Mouse (Mus musculus) ES-Bruce4 (cell line): ENCODE results near the gene Prox2. TPM values are rescaled to one million over a fixed set of nuclear protein-coding genes. Genes with fewer than 3 reads are reported as not detected.
A peak's percentile ranks its signal among the peaks of the same experiment; 100 is the strongest.

Experiments
- H3K27ac ChIP-seq: 2 replicates; pipeline ENCODE4 v1.5.1; 2012; ENCODE audit warnings: low read length, inconsistent platforms; ENCODE audit not compliant: insufficient read depth
- H3K27me3 ChIP-seq: 2 replicates; pipeline ENCODE4 v1.6.1; 2012; ENCODE audit warnings: mild to moderate bottlenecking, low read length, inconsistent platforms; ENCODE audit not compliant: control insufficient read depth, poor library complexity, insufficient read depth, severe bottlenecking
- H3K36me3 ChIP-seq: 2 replicates; pipeline ENCODE4 v1.6.1; 2012; ENCODE audit warnings: inconsistent platforms, mild to moderate bottlenecking, low read length, moderate library complexity; ENCODE audit not compliant: control insufficient read depth, poor library complexity, insufficient read depth, severe bottlenecking
- H3K4me1 ChIP-seq: one replicate; pipeline ENCODE4 v1.8.1; 2011; ENCODE audit warnings: low read length; ENCODE audit not compliant: control insufficient read depth, insufficient read depth
- H3K4me3 ChIP-seq: 2 replicates; pipeline ENCODE4 v1.5.1; 2011; ENCODE audit warnings: low read depth, mild to moderate bottlenecking, low read length
- H3K9ac ChIP-seq: 2 replicates; pipeline ENCODE4 v1.6.1; 2012; ENCODE audit warnings: low read depth, mild to moderate bottlenecking, inconsistent platforms; ENCODE audit not compliant: poor library complexity, severe bottlenecking
- H3K9me3 ChIP-seq: replicated peaks from 2 replicates; pipeline ENCODE4 v1.6.1; 2012; ENCODE audit warnings: mild to moderate bottlenecking, low read length, inconsistent platforms; ENCODE audit not compliant: control insufficient read depth, poor library complexity, insufficient read depth, severe bottlenecking
- CTCF ChIP-seq: IDR thresholded peaks from one replicate; pipeline ENCODE4 v1.8.1; 2011; ENCODE audit warnings: low read depth, low read length
- EP300 ChIP-seq: IDR thresholded peaks from 2 replicates; pipeline ENCODE4 v1.6.1; 2011; ENCODE audit warnings: low read depth, low read length; ENCODE audit not compliant: insufficient read depth
- POLR2A ChIP-seq: IDR thresholded peaks from one replicate; pipeline ENCODE4 v1.8.1; 2011; ENCODE audit warnings: low read length; ENCODE audit not compliant: insufficient read depth
- polyA plus RNA-seq: library from polyadenylated mRNA; stranded (reverse); fragments of >200 nt; gene quantifications from 2 replicates; pipeline ENCODE4 v1.2.4, GENCODE M21; 2011; ENCODE audit warnings: low read depth; ENCODE audit not compliant: missing spikeins, insufficient read depth, insufficient read length

The Prox2 gene
- polyA plus RNA-seq, 1 experiment: 0.73 TPM

DNA sequence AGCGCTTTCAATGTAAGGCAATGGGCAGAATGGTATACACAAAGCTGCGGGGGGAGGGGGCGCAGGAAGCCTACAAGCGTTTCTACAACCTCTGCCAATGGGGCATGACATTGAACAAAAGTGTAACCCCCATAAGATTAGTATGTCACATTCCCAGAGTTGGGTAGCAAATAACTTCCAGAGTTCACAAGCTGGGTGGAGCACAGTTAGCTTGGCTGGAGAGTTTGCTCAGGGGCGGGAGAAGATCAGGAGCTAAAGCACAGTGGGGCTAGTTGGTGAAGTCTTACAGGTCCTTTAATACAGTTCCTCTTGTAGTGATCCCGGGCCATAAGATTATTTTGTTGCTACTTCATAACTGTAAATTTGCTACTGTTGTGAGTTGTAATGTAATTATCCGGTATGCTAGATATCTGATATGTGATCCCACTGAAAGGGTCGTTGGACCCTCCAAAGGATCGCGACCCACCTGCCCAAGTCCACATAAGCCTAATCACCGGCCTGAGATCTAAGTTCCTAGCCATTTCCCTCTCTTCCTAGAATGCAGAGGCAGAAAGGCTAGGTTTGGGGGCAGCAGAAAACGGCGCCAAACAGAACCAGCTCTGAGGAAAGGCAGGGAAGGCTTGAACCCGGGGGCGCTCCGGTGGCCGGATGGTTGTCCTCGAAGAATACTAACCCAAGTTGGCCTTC is 405 bp downstream of the Prox2 start:
- Histone ChIP-seq H3K4me1 (no peaks in the 10 kb centered on the region), H3K27me3 (no peaks in the 10 kb centered on the region), H3K9me3 (no peaks in the 10 kb centered on the region), H3K36me3 (no peaks in the 10 kb centered on the region; the same call in 1 of the 2 replicates), H3K27ac (no peak overlapping the region), H3K9ac (peak overlapping the region; percentile 83), H3K4me3 (peak overlapping the region; percentile 85)
- TF ChIP-seq CTCF (no peak), EP300 (no peak), POLR2A (no peak)

GRCm38 (mm10) chr12:85109426-85109825 is 1.1 kb downstream of the Prox2 start:
- peaks cover 2% of the 10 kb centered on the region for H3K4me1 ChIP-seq
- no peak overlapping the region for H3K27ac ChIP-seq
- no peak overlapping the region for H3K4me3 ChIP-seq
- H3K36me3 ChIP-seq: no peaks in the 10 kb centered on the region
- H3K9me3 ChIP-seq: no peaks in the 10 kb centered on the region
- H3K9ac ChIP-seq: no peak overlapping the region
- H3K27me3 ChIP-seq: no peaks in the 10 kb centered on the region
- TF ChIP-seq POLR2A (no peak), CTCF (no peak), EP300 (no peak)

DNA sequence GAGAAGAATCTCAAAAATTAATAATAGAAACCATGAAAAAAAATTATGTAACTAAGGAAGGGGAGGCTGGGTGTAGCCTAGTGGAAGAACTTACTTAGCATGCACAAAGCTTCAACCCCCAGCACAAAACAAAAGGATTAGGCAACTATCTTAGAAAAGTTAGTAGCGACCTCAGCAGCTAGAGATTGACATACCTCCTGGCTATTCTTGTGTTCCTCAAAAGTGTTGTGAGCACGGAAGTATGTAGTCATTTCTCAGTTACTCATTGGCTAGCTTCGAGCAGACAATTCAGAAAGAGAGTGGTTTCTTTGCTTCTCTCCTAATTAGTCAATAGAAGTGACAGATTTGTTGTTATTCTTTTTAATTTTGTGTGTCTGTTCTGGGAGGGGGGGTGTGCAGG is 1.9 kb downstream of the Prox2 start:
- H3K9me3 ChIP-seq: no peaks in the 10 kb centered on the region
- TF ChIP-seq POLR2A (no peak), EP300 (no peak), CTCF (no peak)
- no peaks in the 10 kb centered on the region for H3K27me3 ChIP-seq
- no peak overlapping the region for H3K4me3 ChIP-seq
- H3K9ac ChIP-seq: no peak overlapping the region
- H3K36me3 ChIP-seq: no peaks in the 10 kb centered on the region
- H3K27ac ChIP-seq: no peak overlapping the region
- peaks cover 2% of the 10 kb centered on the region for H3K4me1 ChIP-seq

DNA sequence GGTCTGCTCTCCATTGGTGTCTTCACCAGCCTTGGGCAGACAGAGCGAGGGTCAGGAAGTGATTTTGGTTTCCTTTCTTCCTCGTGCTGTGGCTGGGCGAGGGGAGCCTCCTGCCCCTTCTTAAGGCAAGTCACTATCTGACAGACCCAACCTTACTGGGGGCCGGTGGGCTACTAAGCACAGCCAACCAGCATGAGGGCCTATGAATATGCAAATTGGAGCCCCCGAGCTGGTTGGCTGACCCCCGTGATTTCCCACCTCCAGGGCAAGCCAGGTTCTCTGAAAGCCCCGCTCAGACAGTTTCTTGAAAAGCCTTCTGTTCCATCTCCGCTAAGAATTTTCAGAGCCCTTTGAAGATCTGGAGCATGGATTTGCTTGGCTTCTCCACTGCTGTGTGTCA is 4.3 kb downstream of the Prox2 start:
- Histone ChIP-seq H3K27ac (no peak overlapping the region), H3K4me3 (no peak overlapping the region), H3K27me3 (no peaks in the 10 kb centered on the region), H3K36me3 (no peaks in the 10 kb centered on the region), H3K4me1 (peaks cover 2% of the 10 kb centered on the region), H3K9me3 (no peaks in the 10 kb centered on the region), H3K9ac (no peak overlapping the region)
- no peak for TF ChIP-seq EP300
- no peak for TF ChIP-seq POLR2A
- no peak for TF ChIP-seq CTCF

DNA sequence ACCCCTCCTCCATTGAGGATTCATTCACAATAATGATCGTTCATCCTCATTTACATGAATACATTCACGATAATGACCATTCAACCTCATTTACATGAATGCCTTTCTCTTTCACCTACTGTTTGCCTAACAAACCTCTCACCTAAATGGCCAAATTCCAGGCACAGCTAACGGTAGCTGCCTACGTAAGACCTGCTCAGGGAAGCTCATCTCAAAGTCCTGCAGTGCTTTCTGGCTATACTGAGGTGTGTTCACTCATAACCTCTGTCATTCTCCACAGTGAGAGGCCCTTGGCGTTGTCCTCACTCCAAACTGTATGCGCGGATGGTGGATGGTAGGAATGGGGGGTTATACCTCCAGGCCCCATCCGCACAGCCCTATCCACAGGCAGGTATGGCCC is 5.8 kb downstream of the Prox2 start:
- H3K27ac ChIP-seq: no peak overlapping the region
- H3K4me1 ChIP-seq: peaks cover 2% of the 10 kb centered on the region
- no peaks in the 10 kb centered on the region for H3K9me3 ChIP-seq
- H3K9ac ChIP-seq: no peak overlapping the region
- TF ChIP-seq EP300 (no peak), POLR2A (no peak), CTCF (no peak)
- H3K27me3 ChIP-seq: no peaks in the 10 kb centered on the region
- no peaks in the 10 kb centered on the region for H3K36me3 ChIP-seq
- H3K4me3 ChIP-seq: no peak overlapping the region

DNA sequence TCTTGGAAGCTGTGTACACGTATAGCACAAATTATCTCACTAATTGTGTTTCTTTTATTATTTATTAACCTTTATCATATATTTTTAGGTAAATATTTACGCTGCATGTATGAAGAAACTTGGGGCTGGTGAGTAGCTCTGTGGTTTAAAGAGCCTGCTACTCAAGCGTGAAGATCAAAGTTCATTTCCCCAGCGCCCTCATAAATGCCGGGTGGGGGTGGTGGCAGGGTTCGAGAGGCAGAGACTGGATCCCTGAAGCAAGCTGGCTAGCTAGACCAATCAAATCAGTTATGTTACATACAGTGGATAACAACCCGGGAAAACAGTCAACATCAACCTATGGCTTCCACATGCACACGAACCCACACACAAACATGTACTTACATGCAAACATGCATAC is 7.5 kb downstream of the Prox2 start:
- H3K9me3 ChIP-seq: no peaks in the 10 kb centered on the region
- no peak for TF ChIP-seq EP300
- TF ChIP-seq POLR2A: no peak
- TF ChIP-seq CTCF: no peak
- H3K9ac ChIP-seq: no peak overlapping the region
- no peak overlapping the region for H3K27ac ChIP-seq
- peaks cover 2% of the 10 kb centered on the region for H3K4me1 ChIP-seq
- H3K4me3 ChIP-seq: no peak overlapping the region
- no peaks in the 10 kb centered on the region for H3K27me3 ChIP-seq
- H3K36me3 ChIP-seq: no peaks in the 10 kb centered on the region
